Mouse (Mus musculus) embryonic fibroblast, embryonic 13.5 days (primary cell): ENCODE data around the gene Numb.

Source experiments
- CTCF ChIP-seq: IDR thresholded peaks from 2 replicates; pipeline ENCODE4 v1.5.1; 2011; ENCODE audit warnings: mild to moderate bottlenecking, control low read depth, low read length, moderate library complexity, borderline replicate concordance; ENCODE audit not compliant: insufficient read depth
- POLR2A ChIP-seq: IDR thresholded peaks from 2 replicates; pipeline ENCODE4 v1.6.1; 2011; ENCODE audit warnings: low read depth, mild to moderate bottlenecking, control low read depth, low read length, moderate library complexity

DNA sequence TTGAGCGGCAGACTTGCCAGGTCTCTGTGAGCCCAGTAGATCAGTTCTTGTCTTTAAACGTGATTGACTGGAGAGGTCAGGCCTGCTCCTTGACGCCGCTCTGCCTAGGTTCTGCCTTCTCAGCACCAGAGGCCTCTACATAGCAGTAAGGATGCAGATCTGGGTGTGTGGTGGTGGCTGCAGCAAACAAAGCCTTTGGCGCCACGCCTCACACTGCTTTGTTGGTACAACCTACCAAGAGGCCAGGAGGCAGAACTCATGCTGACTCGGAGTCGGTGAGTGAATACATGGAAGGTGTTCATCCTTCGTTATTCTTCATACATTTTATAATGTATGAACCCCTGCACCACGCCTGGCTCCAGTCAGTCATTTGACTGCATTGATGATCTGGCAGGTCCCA lies 163.0 kb downstream of the Numb start:
- no peak for TF ChIP-seq POLR2A
- TF ChIP-seq CTCF, result no peak
